14 mouse cellular contexts compared by ENCODE assay signal in the genomic region with DNA sequence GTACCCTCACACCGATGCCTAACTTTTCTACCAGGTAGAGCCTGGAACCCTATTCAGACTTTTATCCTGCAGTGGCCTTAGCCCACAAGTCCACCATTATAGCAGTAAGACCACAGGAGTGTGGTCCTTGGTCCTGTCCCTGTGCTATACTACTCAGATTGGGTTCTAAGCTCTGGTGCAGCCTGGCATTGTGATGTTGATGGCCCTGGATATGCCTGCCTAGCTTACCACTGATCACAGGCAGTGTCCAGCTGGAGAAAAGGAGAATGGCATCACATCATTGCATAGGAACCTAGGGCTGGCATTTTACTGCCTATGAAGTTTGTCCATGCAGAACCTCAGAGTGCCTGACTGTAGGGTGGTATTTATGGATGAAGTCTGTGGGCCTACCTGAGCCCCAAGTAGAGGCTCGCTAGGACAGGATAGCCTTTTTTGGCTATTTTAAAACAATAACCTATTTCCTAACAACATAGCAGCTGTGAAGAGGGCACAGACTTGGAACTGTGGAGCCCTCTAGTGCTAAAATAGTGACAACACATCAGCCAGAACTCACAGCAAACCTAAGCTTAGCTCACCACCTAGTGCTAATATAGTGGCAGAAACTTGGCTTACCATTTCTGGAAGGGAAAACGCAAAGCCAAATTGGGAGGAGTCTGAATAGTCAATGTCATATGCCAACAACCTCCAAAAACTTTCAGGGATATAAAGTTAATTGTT.
A peak's percentile ranks its signal among the peaks of the same experiment; 100 is the strongest.
DNase-seq lines count a peak whose midpoint lies in the region; ATAC-seq and TF ChIP-seq lines count a peak whose summit lies in the region.
"Had no signal": no experiment of that assay in that cellular context is flagged by ENCODE, and none has a peak within 500 bp of the region (broad histone marks: within the 10 kb centered on the region; RNA-seq: fewer than 3 reads in every experiment).

No protein-coding gene starts in this region.

- TF ChIP-seq CTCF in heart, postnatal 0 days (IDR thresholded peaks at IDR 0.05; ENCODE audit: low read depth), result peak; percentile 47
- peak; percentile 45 for TF ChIP-seq CTCF in liver, postnatal 0 days (IDR thresholded peaks at IDR 0.05; ENCODE audit: low read depth)

- intact Hi-C loops in heart, postnatal 10 days (cut with DNase I), result loop anchor here (10.0 kb wide), 1 partner anchor 1254 kb away; no protein-coding TSS in a partner anchor

- H3K4me2 ChIP-seq in heart, postnatal 0 days (ENCODE audit: low read depth, low read length), result no peak overlapping the region
- no peak overlapping the region for H3K4me2 ChIP-seq in liver, postnatal 0 days (ENCODE audit: low read depth, low read length)
- H3K4me2 ChIP-seq: midbrain, embryonic 13.5 days had no signal

- H3K36me3 ChIP-seq in heart, postnatal 0 days (replicated peaks; ENCODE audit: control insufficient read depth, insufficient read depth, low read length), result no peaks in the 10 kb centered on the region
- H3K36me3 ChIP-seq in liver, postnatal 0 days (replicated peaks; ENCODE audit: insufficient read depth, low read length), result no peaks in the 10 kb centered on the region
- H3K36me3 ChIP-seq: midbrain, embryonic 13.5 days had no signal

- no peak for DNase-seq in heart, postnatal 0 days (ENCODE audit: low spot score)
- DNase-seq in heart, postnatal 10 days, result no peak
- DNase-seq in liver, postnatal 0 days, result no peak
- no peak for DNase-seq in liver
- peak; percentile 6 for DNase-seq in NIH3T3 (ENCODE audit: low read depth)
- DNase-seq in mesoderm, embryonic 11.5 days (ENCODE audit: low read depth, low spot score), result peak; percentile 20
- no peak for DNase-seq in T-cell, adult 2 months (ENCODE audit: low spot score)
- DNase-seq: gastrocnemius, postnatal 25 days; heart, postnatal 4 days; kidney, postnatal 10 days; lung, adult 18-20 months had no signal

- no peak overlapping the region for H3K9ac ChIP-seq in heart, postnatal 0 days (replicated peaks; ENCODE audit: low read depth, low read length)
- H3K9ac ChIP-seq in liver, postnatal 0 days (replicated peaks), result no peak overlapping the region
- H3K9ac ChIP-seq: midbrain, embryonic 13.5 days had no signal

- H3K27ac ChIP-seq in heart, postnatal 0 days (ENCODE audit: low read depth), result no peak overlapping the region
- no peak overlapping the region for H3K27ac ChIP-seq in liver, postnatal 0 days (ENCODE audit: low read depth)
- H3K27ac ChIP-seq: midbrain, embryonic 13.5 days had no signal

- ATAC-seq in heart, postnatal 0 days (ENCODE audit: insufficient read depth, low read depth), result no peak
- no peak for ATAC-seq in liver, postnatal 0 days
- ATAC-seq in granulocyte monocyte progenitor cell, adult 5-6 weeks (replicated peaks; ENCODE audit: poor library complexity, severe bottlenecking), result no peak
- ATAC-seq: midbrain, embryonic 13.5 days had no signal

- no peak overlapping the region for H3K4me3 ChIP-seq in heart, postnatal 0 days (ENCODE audit: low read depth, low read length)
- H3K4me3 ChIP-seq in liver, postnatal 0 days (ENCODE audit: low read depth, low read length), result no peak overlapping the region
- H3K4me3 ChIP-seq: erythroblast, embryonic 14.5 days; midbrain, embryonic 13.5 days had no signal

- no peaks in the 10 kb centered on the region for H3K4me1 ChIP-seq in heart, postnatal 0 days (ENCODE audit: control insufficient read depth, insufficient read depth)
- H3K4me1 ChIP-seq in liver, postnatal 0 days (ENCODE audit: insufficient read depth), result no peaks in the 10 kb centered on the region
- H3K4me1 ChIP-seq: midbrain, embryonic 13.5 days had no signal

- H3K27me3 ChIP-seq in heart, postnatal 0 days (ENCODE audit: control insufficient read depth, insufficient read depth, low read length), result no peaks in the 10 kb centered on the region
- no peaks in the 10 kb centered on the region for H3K27me3 ChIP-seq in liver, postnatal 0 days (ENCODE audit: insufficient read depth, low read length)
- H3K27me3 ChIP-seq: midbrain, embryonic 13.5 days had no signal

- no peak for TF ChIP-seq EP300 in heart, postnatal 0 days (IDR thresholded peaks at IDR 0.05; ENCODE audit: low read depth)
- TF ChIP-seq EP300 in liver, postnatal 0 days (IDR thresholded peaks at IDR 0.05; ENCODE audit: low read depth), result no peak

- WGBS in heart, postnatal 0 days, result 58% methylated on average over 3 of the region's 3 CpGs
- 64% methylated on average over 3 of the region's 3 CpGs for WGBS in liver, postnatal 0 days (ENCODE audit: insufficient replicate concordance)

- 0 out of 2 replicates have a peak, but pooled peaks cover 6% of the 10 kb centered on the region for H3K9me3 ChIP-seq in heart, postnatal 0 days (replicated peaks; ENCODE audit: control insufficient read depth, low read length)
- H3K9me3 ChIP-seq in liver, postnatal 0 days (ENCODE audit: low read length), result no peaks in the 10 kb centered on the region
- H3K9me3 ChIP-seq: midbrain, embryonic 13.5 days had no signal

Comparison
In these comparisons a context has a peak if more than half of its experiments do, and no peak if none do; other contexts are left out.
1. DNase-seq: peak in NIH3T3 (single experiment) and mesoderm, embryonic 11.5 days (single experiment); none in heart, postnatal 0 days (single experiment), heart, postnatal 10 days (0 of 2), liver, postnatal 0 days (single experiment), liver (single experiment) and T-cell, adult 2 months (single experiment).